Mouse (Mus musculus): ENCODE measurements around the gene Abcc1. TPM values are rescaled to one million over a fixed set of nuclear protein-coding genes. Genes with fewer than 3 reads are reported as not detected.
A peak's percentile ranks its signal among the peaks of the same experiment; 100 is the strongest.

Gene Abcc1
- 41.4 and 44.5 TPM in 2 replicates for total RNA-seq (2017)

- peak; percentile 43 for ATAC-seq (replicated peaks; ENCODE audit: low read depth, poor library complexity, severe bottlenecking)
Measured at GRCm38 (mm10) chr16:14361362-14362098, at the start of gene Abcc1. Abcc1 (plus strand) TSS chr16:14361558.

- no peak for ATAC-seq (replicated peaks; ENCODE audit: low read depth, poor library complexity, severe bottlenecking)
Measured at GRCm38 (mm10) chr16:14312914-14313313, 48.4 kb upstream of the Abcc1 start.

- ATAC-seq (replicated peaks; ENCODE audit: low read depth, poor library complexity, severe bottlenecking), result peak; percentile 99
Measured at GRCm38 (mm10) chr16:14316884-14317876, 44.2 kb upstream of the Abcc1 start, which contains the start of gene Fopnl. Fopnl (minus strand) TSS chr16:14317405.

- ATAC-seq (replicated peaks; ENCODE audit: low read depth, poor library complexity, severe bottlenecking), result no peak
Measured at GRCm38 (mm10) chr16:14319681-14320080, 41.7 kb upstream of the Abcc1 start.

GRCm38 (mm10) chr16:14320494-14320893 lies 40.9 kb upstream of the Abcc1 start:
- no peak for ATAC-seq (replicated peaks; ENCODE audit: low read depth, poor library complexity, severe bottlenecking)

GRCm38 (mm10) chr16:14328156-14328555 lies 33.2 kb upstream of the Abcc1 start:
- ATAC-seq (replicated peaks; ENCODE audit: low read depth, poor library complexity, severe bottlenecking), result no peak

GRCm38 (mm10) chr16:14344967-14345366 lies 16.4 kb upstream of the Abcc1 start:
- no peak for ATAC-seq (replicated peaks; ENCODE audit: low read depth, poor library complexity, severe bottlenecking)

- no peak for ATAC-seq (replicated peaks; ENCODE audit: low read depth, poor library complexity, severe bottlenecking)
Measured at GRCm38 (mm10) chr16:14351571-14351970, 9.8 kb upstream of the Abcc1 start.

- no peak for ATAC-seq (replicated peaks; ENCODE audit: low read depth, poor library complexity, severe bottlenecking)
Measured at GRCm38 (mm10) chr16:14352234-14352633, 9.1 kb upstream of the Abcc1 start.

- ATAC-seq (replicated peaks; ENCODE audit: low read depth, poor library complexity, severe bottlenecking), result peak; percentile 40
Measured at GRCm38 (mm10) chr16:14352663-14353062, 8.7 kb upstream of the Abcc1 start.

GRCm38 (mm10) chr16:14357859-14358258 lies 3.5 kb upstream of the Abcc1 start:
- ATAC-seq (replicated peaks; ENCODE audit: low read depth, poor library complexity, severe bottlenecking), result no peak

- ATAC-seq (replicated peaks; ENCODE audit: low read depth, poor library complexity, severe bottlenecking), result no peak
Measured at GRCm38 (mm10) chr16:14358531-14358930, 2.8 kb upstream of the Abcc1 start.

GRCm38 (mm10) chr16:14360931-14361330 lies 427 bp upstream of the Abcc1 start:
- no peak for ATAC-seq (replicated peaks; ENCODE audit: low read depth, poor library complexity, severe bottlenecking)

- no peak for ATAC-seq (replicated peaks; ENCODE audit: low read depth, poor library complexity, severe bottlenecking)
Measured at GRCm38 (mm10) chr16:14362099-14362820, 902 bp downstream of the Abcc1 start.

- ATAC-seq (replicated peaks; ENCODE audit: low read depth, poor library complexity, severe bottlenecking), result no peak
Measured at GRCm38 (mm10) chr16:14363496-14363895, 2.1 kb downstream of the Abcc1 start.

- no peak for ATAC-seq (replicated peaks; ENCODE audit: low read depth, poor library complexity, severe bottlenecking)
Measured at GRCm38 (mm10) chr16:14364066-14364465, 2.7 kb downstream of the Abcc1 start.

- ATAC-seq (replicated peaks; ENCODE audit: low read depth, poor library complexity, severe bottlenecking), result peak; percentile 77
Measured at GRCm38 (mm10) chr16:14365457-14365856, 4.1 kb downstream of the Abcc1 start.

- no peak for ATAC-seq (replicated peaks; ENCODE audit: low read depth, poor library complexity, severe bottlenecking)
Measured at GRCm38 (mm10) chr16:14366017-14366416, 4.7 kb downstream of the Abcc1 start.

GRCm38 (mm10) chr16:14371367-14371766 lies 10.0 kb downstream of the Abcc1 start:
- ATAC-seq (replicated peaks; ENCODE audit: low read depth, poor library complexity, severe bottlenecking), result no peak

- ATAC-seq (replicated peaks; ENCODE audit: low read depth, poor library complexity, severe bottlenecking), result 0 out of 2 replicates have a peak, but pooled peaks have one; percentile 3
Measured at GRCm38 (mm10) chr16:14372382-14372781, 11.0 kb downstream of the Abcc1 start.

All from common myeloid progenitor, adult 5-6 weeks (primary cell).